Mouse (Mus musculus): Measurements from ENCODE around the gene Aebp2. TPM values are rescaled to one million over a fixed set of nuclear protein-coding genes. Genes with fewer than 3 reads are reported as not detected.
"Not testable (repeated sequence)": the region's sequence is repeated elsewhere in the genome, so short reads cannot be mapped to it uniquely, and the experiment has no call there.

The Aebp2 gene
- polyA plus RNA-seq (2016; fragmentation: Nextera tagmentation; extraction: Ambion mirVana) = 14.4 and 15.6 TPM in 2 replicates

GRCm38 (mm10) chr6:140622391-140623225 lies at the start of gene Aebp2:
Gene Aebp2 (plus strand): TSS chr6:140622663.
- Histone ChIP-seq H3K9me3 (no peaks in the 10 kb centered on the region), H3K4me1 (peaks cover 29% of the 10 kb centered on the region), H3K4me2 (peak within 1 kb of the TSS; percentile 75), H3K4me3 (replicated peaks) (peak within 1 kb of the TSS; percentile 92), H3K27me3 (peaks cover 7% of the 10 kb centered on the region; the same call in 1 of the 2 replicates), H3K36me3 (replicated peaks) (no peaks in the 10 kb centered on the region), H3K27ac (peak within 1 kb of the TSS; percentile 96), H3K9ac (peak within 1 kb of the TSS; percentile 97)
- ATAC-seq (ENCODE audit: low FRiP score) = peak; percentile 3
- 51% methylated on average over 30 of the region's 30 CpGs for WGBS

- no peaks in the 10 kb centered on the region for H3K27me3 ChIP-seq
- H3K36me3 ChIP-seq (replicated peaks) = peaks cover 75% of the 10 kb centered on the region
- H3K4me1 ChIP-seq = no peaks in the 10 kb centered on the region
- WGBS = 97% methylated on average over 3 of the region's 3 CpGs
- H3K4me2 ChIP-seq = no peak overlapping the region
- ATAC-seq (ENCODE audit: low FRiP score) = no peak
- H3K9ac ChIP-seq = no peak overlapping the region
- H3K27ac ChIP-seq = no peak overlapping the region
- H3K9me3 ChIP-seq = no peaks in the 10 kb centered on the region
- no peak overlapping the region for H3K4me3 ChIP-seq (replicated peaks)
Observed at GRCm38 (mm10) chr6:140574943-140575342, 47.5 kb upstream of the Aebp2 start.

- Histone ChIP-seq H3K4me3 (replicated peaks) (no peak overlapping the region), H3K36me3 (replicated peaks) (peaks cover 67% of the 10 kb centered on the region), H3K27me3 (no peaks in the 10 kb centered on the region), H3K27ac (no peak overlapping the region), H3K9me3 (no peaks in the 10 kb centered on the region), H3K4me1 (no peaks in the 10 kb centered on the region), H3K4me2 (no peak overlapping the region), H3K9ac (no peak overlapping the region)
- WGBS = 90% methylated on average over 8 of the region's 8 CpGs
- ATAC-seq (ENCODE audit: low FRiP score) = no peak
Observed at GRCm38 (mm10) chr6:140576133-140576532, 46.3 kb upstream of the Aebp2 start.

GRCm38 (mm10) chr6:140576961-140577821 lies 45.3 kb upstream of the Aebp2 start:
- Histone ChIP-seq H3K4me2 (no peak overlapping the region), H3K9ac (no peak overlapping the region), H3K9me3 (no peaks in the 10 kb centered on the region), H3K4me3 (replicated peaks) (no peak overlapping the region), H3K27ac (no peak overlapping the region), H3K27me3 (no peaks in the 10 kb centered on the region), H3K4me1 (no peaks in the 10 kb centered on the region), H3K36me3 (replicated peaks) (peaks cover 56% of the 10 kb centered on the region)
- WGBS = 77% methylated on average over 18 of the region's 18 CpGs
- no peak for ATAC-seq (ENCODE audit: low FRiP score)

GRCm38 (mm10) chr6:140577822-140578170 lies 44.7 kb upstream of the Aebp2 start:
- WGBS = 89% methylated on average over 4 of the region's 4 CpGs
- Histone ChIP-seq H3K4me3 (replicated peaks) (no peak overlapping the region), H3K9ac (no peak overlapping the region), H3K4me2 (no peak overlapping the region), H3K27me3 (no peaks in the 10 kb centered on the region), H3K27ac (no peak overlapping the region), H3K9me3 (no peaks in the 10 kb centered on the region), H3K36me3 (replicated peaks) (peaks cover 54% of the 10 kb centered on the region), H3K4me1 (no peaks in the 10 kb centered on the region)
- no peak for ATAC-seq (ENCODE audit: low FRiP score)

GRCm38 (mm10) chr6:140578985-140579384 lies 43.5 kb upstream of the Aebp2 start:
- H3K4me3 ChIP-seq (replicated peaks); ATAC-seq (ENCODE audit: low FRiP score); H3K4me2 ChIP-seq: not testable (repeated sequence)

GRCm38 (mm10) chr6:140580170-140580569 lies 42.3 kb upstream of the Aebp2 start:
- ATAC-seq (ENCODE audit: low FRiP score) = no peak
- Histone ChIP-seq H3K27me3 (no peaks in the 10 kb centered on the region), H3K27ac (no peak overlapping the region), H3K9me3 (no peaks in the 10 kb centered on the region), H3K36me3 (replicated peaks) (peaks cover 40% of the 10 kb centered on the region), H3K9ac (no peak overlapping the region), H3K4me2 (no peak overlapping the region), H3K4me1 (no peaks in the 10 kb centered on the region), H3K4me3 (replicated peaks) (no peak overlapping the region)
- WGBS = 89% methylated on average over 4 of the region's 4 CpGs

More at GRCm38 (mm10) chr6:140578985-140579384, 43.5 kb upstream of the Aebp2 start:
- H3K27me3 ChIP-seq, H3K4me1 ChIP-seq, H3K27ac ChIP-seq, H3K9ac ChIP-seq, H3K9me3 ChIP-seq: not testable (repeated sequence)
- peaks cover 51% of the 10 kb centered on the region for H3K36me3 ChIP-seq (replicated peaks)

- Histone ChIP-seq H3K9ac (no peak overlapping the region), H3K27ac (no peak overlapping the region), H3K4me1 (no peaks in the 10 kb centered on the region), H3K36me3 (replicated peaks) (peaks cover 65% of the 10 kb centered on the region), H3K4me3 (replicated peaks) (no peak overlapping the region), H3K27me3 (no peaks in the 10 kb centered on the region), H3K4me2 (no peak overlapping the region), H3K9me3 (no peaks in the 10 kb centered on the region)
- no peak for ATAC-seq (ENCODE audit: low FRiP score)
- WGBS = 85% methylated on average over 8 of the region's 8 CpGs
Observed at GRCm38 (mm10) chr6:140586714-140587259, 35.7 kb upstream of the Aebp2 start.

- no peaks in the 10 kb centered on the region for H3K27me3 ChIP-seq
- H3K9me3 ChIP-seq = no peaks in the 10 kb centered on the region
- 92% methylated on average over 5 of the region's 5 CpGs for WGBS
- peaks cover 91% of the 10 kb centered on the region for H3K36me3 ChIP-seq (replicated peaks)
- no peaks in the 10 kb centered on the region for H3K4me1 ChIP-seq
- no peak overlapping the region for H3K9ac ChIP-seq
- no peak for ATAC-seq (ENCODE audit: low FRiP score)
- no peak overlapping the region for H3K4me3 ChIP-seq (replicated peaks)
- no peak overlapping the region for H3K27ac ChIP-seq
- H3K4me2 ChIP-seq = no peak overlapping the region
Observed at GRCm38 (mm10) chr6:140591331-140591730, 31.1 kb upstream of the Aebp2 start.

GRCm38 (mm10) chr6:140592713-140593112 lies 29.8 kb upstream of the Aebp2 start:
- H3K36me3 ChIP-seq (replicated peaks) = peaks cover 89% of the 10 kb centered on the region
- no peak overlapping the region for H3K9ac ChIP-seq
- no peak overlapping the region for H3K4me3 ChIP-seq (replicated peaks)
- H3K4me1 ChIP-seq = peaks cover 6% of the 10 kb centered on the region; the same call in 1 of the 2 replicates
- H3K9me3 ChIP-seq = no peaks in the 10 kb centered on the region
- no peak overlapping the region for H3K27ac ChIP-seq
- H3K4me2 ChIP-seq = no peak overlapping the region
- no peaks in the 10 kb centered on the region for H3K27me3 ChIP-seq
- 90% methylated on average over 8 of the region's 8 CpGs for WGBS
- ATAC-seq (ENCODE audit: low FRiP score) = no peak

GRCm38 (mm10) chr6:140593420-140594170 lies 28.9 kb upstream of the Aebp2 start:
- H3K4me1 ChIP-seq = peaks cover 10% of the 10 kb centered on the region; the same call in 1 of the 2 replicates
- H3K4me3 ChIP-seq (replicated peaks) = no peak overlapping the region
- 95% methylated on average over 17 of the region's 17 CpGs for WGBS
- H3K4me2 ChIP-seq = no peak overlapping the region
- no peaks in the 10 kb centered on the region for H3K9me3 ChIP-seq
- H3K27me3 ChIP-seq = no peaks in the 10 kb centered on the region
- H3K27ac ChIP-seq = no peak overlapping the region
- ATAC-seq (ENCODE audit: low FRiP score) = no peak
- peaks cover 81% of the 10 kb centered on the region for H3K36me3 ChIP-seq (replicated peaks)
- H3K9ac ChIP-seq = no peak overlapping the region

- not testable (repeated sequence) for H3K27ac ChIP-seq; H3K4me2 ChIP-seq; H3K9me3 ChIP-seq; ATAC-seq (ENCODE audit: low FRiP score); H3K4me3 ChIP-seq (replicated peaks); H3K9ac ChIP-seq; H3K27me3 ChIP-seq
- H3K4me1 ChIP-seq = peaks cover 10% of the 10 kb centered on the region; the same call in 1 of the 2 replicates
- H3K36me3 ChIP-seq (replicated peaks) = peaks cover 67% of the 10 kb centered on the region
- WGBS = 98% methylated on average over 6 of the region's 6 CpGs
Observed at GRCm38 (mm10) chr6:140595551-140595950, 26.9 kb upstream of the Aebp2 start.

Data from forebrain, embryonic 12.5 days (tissue).